Mouse (Mus musculus) bone marrow, adult 2 months (tissue): Measurements from ENCODE around the gene Dennd2c.

Experiments used
- CTCF ChIP-seq: fragments of 200-500 bp; IDR thresholded peaks from 2 replicates; pipeline ENCODE4 v1.5.1; 2011; ENCODE audit warnings: low read length, control low read depth; ENCODE audit not compliant: control insufficient read depth, insufficient read depth
- POLR2A ChIP-seq: fragments of 200-500 bp; IDR thresholded peaks from 2 replicates; pipeline ENCODE4 v1.6.1; 2011; ENCODE audit warnings: low read depth, mild to moderate bottlenecking, control low read depth, low read length, borderline replicate concordance; ENCODE audit not compliant: control insufficient read depth

DNA sequence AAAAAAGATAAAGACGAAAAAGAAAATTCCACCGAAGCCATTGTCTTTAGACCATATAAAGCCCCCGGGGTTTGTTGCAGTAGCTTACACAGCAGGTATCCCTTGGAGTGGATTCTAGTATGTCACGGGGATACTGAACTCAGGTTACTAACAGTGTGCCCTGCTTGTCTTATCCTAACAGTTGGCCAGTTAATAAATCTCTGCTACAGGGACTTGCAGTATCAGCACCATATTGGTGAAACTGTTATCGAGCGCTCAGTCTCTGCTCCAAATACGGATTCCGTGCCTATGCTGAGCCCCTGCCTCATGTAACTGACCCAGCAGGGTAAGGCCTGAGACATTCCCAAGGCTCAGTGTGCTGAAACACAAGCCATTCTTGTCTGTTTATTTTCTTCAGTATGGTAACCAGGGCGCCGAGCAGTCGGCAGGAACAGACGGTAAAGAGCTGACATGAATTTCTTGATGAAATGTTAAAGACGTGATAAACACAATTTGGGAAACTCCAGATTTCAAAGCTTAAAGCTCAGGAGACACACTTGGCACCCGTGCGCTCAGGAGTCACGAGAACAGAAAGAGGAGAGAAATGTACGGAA, 20.4 kb upstream of the Dennd2c start:
- no peak for TF ChIP-seq POLR2A
- TF ChIP-seq CTCF = no peak
